21 mouse cellular contexts compared by ENCODE assay signal in the genomic region with DNA sequence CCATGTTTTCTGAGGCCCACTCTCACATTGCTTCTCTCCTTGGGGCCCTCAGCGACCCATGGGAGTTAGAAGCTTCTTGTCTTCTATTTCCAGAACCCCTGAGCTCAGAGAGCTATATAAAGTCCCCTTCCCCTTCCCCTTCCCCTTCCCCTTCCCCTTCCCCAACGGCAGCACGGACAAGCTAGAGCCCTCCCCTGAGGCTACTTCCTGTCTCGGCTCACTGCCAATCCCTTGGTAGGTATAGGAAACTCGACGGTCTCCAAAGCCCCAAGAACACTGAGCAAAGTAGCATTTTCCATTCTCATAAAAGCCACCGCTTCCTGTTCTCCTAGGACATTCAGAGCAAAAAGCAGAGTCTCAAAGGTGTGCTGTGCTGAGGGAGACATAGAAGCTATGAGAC.
DNase-seq lines count a peak whose midpoint lies in the region; ATAC-seq and TF ChIP-seq lines count a peak whose summit lies in the region.
"Had no signal": no experiment of that assay in that cellular context is flagged by ENCODE, and none has a peak within 500 bp of the region (broad histone marks: within the 10 kb centered on the region; RNA-seq: fewer than 3 reads in every experiment).

No protein-coding gene starts in this region.

- no peak for TF ChIP-seq CTCF in kidney, postnatal 0 days (IDR thresholded peaks at IDR 0.05; ENCODE audit: low read depth)

- H3K9ac ChIP-seq in kidney, postnatal 0 days (ENCODE audit: low read depth, low read length), result no peak overlapping the region
- no peak overlapping the region for H3K9ac ChIP-seq in heart, embryonic 13.5 days
- H3K9ac ChIP-seq in hindbrain, embryonic 11.5 days (ENCODE audit: low read depth, low read length), result no peak overlapping the region
- H3K9ac ChIP-seq: forebrain, embryonic 12.5 days; limb, embryonic 12.5 days; liver, embryonic 13.5 days; midbrain, embryonic 12.5 days had no signal

- 0 out of 2 replicates have a peak, but pooled peaks cover 3% of the 10 kb centered on the region for H3K4me1 ChIP-seq in kidney, postnatal 0 days (replicated peaks; ENCODE audit: insufficient read depth, low read length)
- H3K4me1 ChIP-seq in heart, embryonic 13.5 days, result no peaks in the 10 kb centered on the region
- H3K4me1 ChIP-seq in hindbrain, embryonic 11.5 days (replicated peaks; ENCODE audit: control insufficient read depth, insufficient read depth, low read length), result no peaks in the 10 kb centered on the region
- H3K4me1 ChIP-seq: forebrain, embryonic 12.5 days; liver, embryonic 13.5 days; midbrain, embryonic 12.5 days had no signal

- H3K27me3 ChIP-seq in kidney, postnatal 0 days (ENCODE audit: insufficient read depth, low read length), result no peaks in the 10 kb centered on the region
- no peaks in the 10 kb centered on the region for H3K27me3 ChIP-seq in heart, embryonic 13.5 days (replicated peaks)
- H3K27me3 ChIP-seq in hindbrain, embryonic 11.5 days (ENCODE audit: control insufficient read depth, insufficient read depth, low read length), result no peaks in the 10 kb centered on the region
- H3K27me3 ChIP-seq: forebrain, embryonic 12.5 days; limb, embryonic 12.5 days; liver, embryonic 13.5 days; midbrain, embryonic 12.5 days had no signal

- no peak overlapping the region for H3K4me3 ChIP-seq in kidney, postnatal 0 days (replicated peaks; ENCODE audit: low read depth, low read length)
- H3K4me3 ChIP-seq in heart, embryonic 13.5 days, result no peak overlapping the region
- no peak overlapping the region for H3K4me3 ChIP-seq in hindbrain, embryonic 11.5 days (ENCODE audit: low read depth, low read length)
- H3K4me3 ChIP-seq: forebrain, embryonic 12.5 days; limb, embryonic 12.5 days; liver, embryonic 13.5 days; midbrain, embryonic 12.5 days had no signal

- intact Hi-C loops in gastrocnemius, postnatal 14 days (cut with DNase I; ENCODE audit: low total_unique reads), result no loop called here

- WGBS in kidney, postnatal 0 days, result 63% methylated on average over 7 of the region's 7 CpGs
- 45% methylated on average over 7 of the region's 7 CpGs for whole genome bisulfite sequencing in heart, embryonic 13.5 days
- WGBS in hindbrain, embryonic 11.5 days, result 86% methylated on average over 5 of the region's 7 CpGs

- no peaks in the 10 kb centered on the region for H3K36me3 ChIP-seq in kidney, postnatal 0 days (ENCODE audit: insufficient read depth, low read length)
- no peaks in the 10 kb centered on the region for H3K36me3 ChIP-seq in heart, embryonic 13.5 days
- no peaks in the 10 kb centered on the region for H3K36me3 ChIP-seq in hindbrain, embryonic 11.5 days (ENCODE audit: control insufficient read depth, insufficient read depth, low read length)
- H3K36me3 ChIP-seq: forebrain, embryonic 12.5 days; G1E; limb, embryonic 12.5 days; liver, embryonic 13.5 days; midbrain, embryonic 12.5 days had no signal

- H3K27ac ChIP-seq in kidney, postnatal 0 days, result no peak overlapping the region
- peak overlapping the region; percentile 20; the same call in 1 of the 2 replicates for H3K27ac ChIP-seq in heart, embryonic 13.5 days (replicated peaks)
- no peak overlapping the region for H3K27ac ChIP-seq in hindbrain, embryonic 11.5 days (ENCODE audit: low read depth, low read length)
- H3K27ac ChIP-seq: forebrain, embryonic 12.5 days; limb, embryonic 12.5 days; liver, embryonic 13.5 days; midbrain, embryonic 12.5 days; stomach, postnatal 0 days had no signal

- DNase-seq in gastrocnemius, postnatal 14 days, result peak; percentile 12
- no peak for DNase-seq in gastrocnemius, adult 18-20 months (ENCODE audit: low spot score)
- peak; percentile 37 for DNase-seq in kidney, postnatal 0 days (ENCODE audit: low spot score)
- no peak for DNase-seq in kidney, adult 8-10 months
- DNase-seq in kidney, postnatal 14 days, result peak; percentile 63
- DNase-seq in hindbrain, embryonic 11.5 days (ENCODE audit: low spot score), result no peak
- DNase-seq: adrenal gland, postnatal 10 days; cerebellum, adult 18-20 months; cerebellum, postnatal 25 days; gastrocnemius, postnatal 10 days; liver, embryonic 13.5 days; lung, postnatal 10 days; right cerebral cortex, postnatal 4 days had no signal

- no peak for ATAC-seq in kidney, postnatal 0 days (replicated peaks; ENCODE audit: low FRiP score, low read depth)
- ATAC-seq in heart, embryonic 13.5 days (ENCODE audit: extremely low read depth, insufficient number of reproducible peaks, low FRiP score, low TSS enrichment), result no peak
- ATAC-seq in erythroblast, adult 5-6 weeks (replicated peaks; ENCODE audit: low FRiP score, poor library complexity, severe bottlenecking), result no peak
- ATAC-seq in hindbrain, embryonic 11.5 days (ENCODE audit: low FRiP score), result no peak
- ATAC-seq: activated CD4-positive, CD25-positive, alpha-beta regulatory T cell, adult 4 months had no signal

- no peak overlapping the region for H3K4me2 ChIP-seq in kidney, postnatal 0 days (ENCODE audit: low read length)
- no peak overlapping the region for H3K4me2 ChIP-seq in heart, embryonic 13.5 days
- H3K4me2 ChIP-seq in hindbrain, embryonic 11.5 days (replicated peaks; ENCODE audit: low read depth, low read length), result no peak overlapping the region
- H3K4me2 ChIP-seq: forebrain, embryonic 12.5 days; limb, embryonic 12.5 days; liver, embryonic 13.5 days; midbrain, embryonic 12.5 days had no signal

- no peaks in the 10 kb centered on the region for H3K9me3 ChIP-seq in kidney, postnatal 0 days (replicated peaks; ENCODE audit: low read length)
- H3K9me3 ChIP-seq in heart, embryonic 13.5 days, result no peaks in the 10 kb centered on the region
- no peaks in the 10 kb centered on the region for H3K9me3 ChIP-seq in hindbrain, embryonic 11.5 days (ENCODE audit: control insufficient read depth, low read length)
- H3K9me3 ChIP-seq: forebrain, embryonic 12.5 days; limb, embryonic 12.5 days; liver, embryonic 13.5 days; midbrain, embryonic 12.5 days had no signal

Comparison
In these comparisons a context has a peak if more than half of its experiments do, and no peak if none do; other contexts are left out.
1. DNase-seq: peak in gastrocnemius, postnatal 14 days (single experiment), kidney, postnatal 0 days (single experiment) and kidney, postnatal 14 days (single experiment); none in gastrocnemius, adult 18-20 months (single experiment), kidney, adult 8-10 months (0 of 2) and hindbrain, embryonic 11.5 days (single experiment).